Mouse (Mus musculus) left cerebral cortex, postnatal 14 days (tissue): ENCODE results near the gene Arl4c. TPM values are rescaled to one million over a fixed set of nuclear protein-coding genes. Genes with fewer than 3 reads are reported as not detected.

Experiments used
- DNase-seq, 2 experiments: peaks; one replicate each; pipeline ENCODE4 v3.0.0; 2021 to 2022; ENCODE audit warnings: low spot score in 2 of 2, mixed read lengths in 1 of 2
- intact Hi-C: fragments of 180-260 bp; cut with DNase I; formaldehyde crosslinking; loops from one replicate; pipeline ENCODE4 v1.15.1; 2025
- total RNA-seq, 2 experiments: library from RNA; stranded (reverse); gene quantifications; 2 replicates each; pipeline ENCODE4 v1.2.3; 2021

The Arl4c gene
- total RNA-seq, 2 experiments from 2014 or later: 40.0 to 43.9 TPM

DNA sequence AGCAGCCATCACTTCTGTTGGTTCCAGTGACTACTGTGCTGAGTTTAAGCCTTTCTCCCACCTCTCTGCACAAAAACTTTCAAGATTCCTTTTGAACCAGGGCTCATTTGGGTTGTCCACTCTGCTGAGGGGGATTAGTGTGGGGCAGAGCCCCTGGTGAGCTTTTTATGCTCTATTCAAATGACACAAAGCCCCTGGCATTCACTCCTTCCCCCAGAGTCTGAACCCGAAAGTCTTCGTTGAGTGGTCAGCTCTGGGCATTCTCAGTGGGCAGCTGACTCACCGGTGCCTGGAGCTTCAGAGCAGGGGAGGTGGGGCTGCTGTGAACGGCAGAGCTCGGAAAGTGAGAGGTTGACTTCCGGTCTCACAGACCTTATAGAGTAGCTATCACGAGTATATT lies 33.7 kb downstream of the Arl4c start:
- DNase-seq: no peak
- intact Hi-C loops: no loop called here

DNA sequence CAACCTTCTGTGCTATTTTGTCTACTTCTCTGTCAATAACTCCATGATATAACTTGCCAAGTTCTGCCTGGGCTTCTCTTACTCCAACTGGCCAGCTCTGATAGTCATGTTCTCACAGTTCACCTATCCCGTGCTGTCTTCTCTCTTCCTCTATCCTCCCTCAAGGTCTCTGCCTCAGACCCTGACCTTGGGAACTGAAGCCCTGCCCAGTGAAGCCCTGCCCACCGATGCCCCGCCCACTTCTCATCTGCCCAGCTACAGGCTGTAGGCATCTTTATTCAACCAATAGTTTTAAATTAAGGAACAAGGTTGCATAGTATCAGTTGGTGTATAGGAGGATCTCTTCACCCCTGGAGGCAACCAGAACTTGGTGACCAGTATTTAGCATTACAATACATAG lies 37.4 kb downstream of the Arl4c start:
- DNase-seq: no peak

DNA sequence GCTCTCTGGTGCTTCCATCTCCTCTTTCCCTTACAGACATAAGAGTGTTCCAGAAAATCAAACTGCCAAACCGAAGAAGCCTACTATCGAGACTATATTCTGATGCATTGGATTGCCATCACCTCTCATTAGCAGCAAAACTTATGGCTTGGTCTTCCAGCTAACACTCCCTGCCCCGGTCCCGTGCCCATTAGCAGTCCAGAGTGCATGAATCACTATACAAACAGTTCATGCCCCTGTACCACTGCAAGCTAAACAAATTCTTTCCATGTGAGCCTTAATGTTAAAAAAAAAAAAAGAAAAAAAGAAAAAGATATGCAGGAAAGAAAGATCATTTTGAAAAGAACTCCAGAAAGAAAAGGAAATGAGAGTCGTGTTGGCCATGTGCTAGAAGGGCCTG lies 39.3 kb downstream of the Arl4c start:
- DNase-seq: no peak
- intact Hi-C loops: no loop called here

More for the DNA sequence above, 37.4 kb downstream of the Arl4c start:
- intact Hi-C loops: no loop called here

DNA sequence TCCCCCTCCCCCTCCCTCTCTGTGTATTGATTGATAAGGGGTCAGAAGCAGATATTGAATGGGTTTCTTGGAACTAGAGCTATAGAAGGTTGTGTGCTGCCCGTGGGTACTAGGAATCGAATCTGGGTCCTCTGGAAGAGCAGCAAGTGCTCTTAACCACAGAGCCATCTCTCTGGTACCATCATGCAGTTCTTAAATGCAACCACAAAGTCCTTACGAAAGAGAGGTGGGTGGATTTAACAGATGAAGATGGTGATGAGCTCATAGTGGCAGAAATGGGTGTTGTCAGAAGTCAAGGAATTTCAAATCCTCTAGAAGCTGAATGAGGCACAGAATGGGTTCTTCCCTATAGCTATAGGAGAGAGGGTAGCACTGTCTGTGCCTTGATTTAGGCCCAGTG lies 40.8 kb downstream of the Arl4c start:
- DNase-seq: no peak
- intact Hi-C loops: no loop called here

DNA sequence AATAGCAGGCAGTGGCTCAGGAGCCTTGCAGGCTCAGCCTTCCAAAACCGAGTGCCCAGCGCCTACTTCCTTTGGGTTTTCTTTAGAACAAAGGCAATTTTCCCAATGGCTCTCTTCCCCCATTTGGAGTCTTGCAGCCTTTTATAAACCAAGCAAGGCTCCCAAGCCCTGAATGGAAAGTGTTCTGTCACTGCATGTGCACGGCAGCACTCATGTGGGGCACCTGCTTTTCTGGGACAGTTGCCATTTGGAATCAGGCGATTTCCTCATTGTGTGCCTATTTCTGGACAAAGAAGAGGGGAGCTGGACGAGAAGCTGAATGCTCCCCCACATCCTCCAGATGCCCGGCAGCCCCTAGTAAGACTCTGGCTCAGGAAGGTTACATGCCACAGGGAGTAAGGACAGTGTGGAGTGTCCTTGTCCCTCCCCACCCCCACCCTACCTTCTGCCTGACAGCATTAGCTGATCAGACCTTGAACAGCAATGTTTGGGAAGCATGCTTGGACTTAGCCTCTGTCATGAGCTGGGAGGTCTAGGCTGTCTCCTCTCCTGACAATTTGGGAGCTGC lies 43.6 kb downstream of the Arl4c start:
- intact Hi-C loops: no loop called here

DNA sequence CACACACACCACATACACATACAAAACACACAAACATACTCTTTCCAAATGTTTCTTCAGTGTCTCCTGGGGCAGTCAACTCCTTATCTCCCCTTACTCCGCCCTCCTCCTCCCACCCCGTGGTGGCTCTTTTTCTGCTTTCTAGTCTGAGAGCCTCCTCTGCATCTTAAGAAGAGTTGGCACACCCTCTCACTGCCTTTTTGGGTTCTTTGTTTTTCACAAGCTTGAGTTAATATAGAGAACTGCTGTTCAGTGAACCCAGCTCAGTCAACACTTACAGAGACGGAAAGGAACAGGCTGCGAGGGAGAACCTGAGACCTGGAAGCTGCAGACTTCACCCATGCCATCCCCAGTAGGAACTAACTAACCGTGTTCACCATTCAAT lies 45.9 kb downstream of the Arl4c start:
- peak; percentile 46 to 62 for DNase-seq
- intact Hi-C loops: no loop called here

More for the DNA sequence above, 43.6 kb downstream of the Arl4c start:
- DNase-seq: peak; percentile 68 to 84

DNA sequence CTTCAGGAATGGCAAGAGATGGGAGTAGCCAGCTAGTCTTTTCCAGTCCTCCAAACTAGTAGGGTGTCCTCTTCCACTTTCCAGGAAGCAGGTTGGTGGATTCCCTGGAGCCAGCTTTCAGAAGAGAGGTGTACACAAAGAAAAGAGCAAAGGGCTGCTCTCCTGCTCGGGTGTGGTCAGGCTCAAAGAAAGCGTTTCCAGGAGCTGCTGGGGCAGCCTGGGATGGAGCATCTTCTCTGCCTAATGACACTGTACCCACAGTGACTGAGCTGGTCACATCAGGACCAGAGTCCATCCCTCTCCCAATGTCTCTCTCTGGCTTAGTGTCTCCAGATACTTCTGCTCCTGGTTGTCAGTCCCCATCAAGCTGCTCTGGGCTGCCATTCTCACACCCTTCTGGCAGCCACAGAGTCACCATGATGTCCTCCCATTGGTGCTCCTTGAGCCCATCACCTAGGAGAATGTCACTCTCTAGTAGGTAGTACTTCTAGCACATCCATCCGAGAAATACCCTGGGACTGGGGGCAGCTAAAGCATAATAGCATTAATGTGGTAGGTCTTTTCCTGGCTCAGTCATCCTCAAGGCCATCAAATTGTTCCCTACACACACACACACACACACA lies 46.4 kb downstream of the Arl4c start:
- no peak for DNase-seq
- intact Hi-C loops: no loop called here

DNA sequence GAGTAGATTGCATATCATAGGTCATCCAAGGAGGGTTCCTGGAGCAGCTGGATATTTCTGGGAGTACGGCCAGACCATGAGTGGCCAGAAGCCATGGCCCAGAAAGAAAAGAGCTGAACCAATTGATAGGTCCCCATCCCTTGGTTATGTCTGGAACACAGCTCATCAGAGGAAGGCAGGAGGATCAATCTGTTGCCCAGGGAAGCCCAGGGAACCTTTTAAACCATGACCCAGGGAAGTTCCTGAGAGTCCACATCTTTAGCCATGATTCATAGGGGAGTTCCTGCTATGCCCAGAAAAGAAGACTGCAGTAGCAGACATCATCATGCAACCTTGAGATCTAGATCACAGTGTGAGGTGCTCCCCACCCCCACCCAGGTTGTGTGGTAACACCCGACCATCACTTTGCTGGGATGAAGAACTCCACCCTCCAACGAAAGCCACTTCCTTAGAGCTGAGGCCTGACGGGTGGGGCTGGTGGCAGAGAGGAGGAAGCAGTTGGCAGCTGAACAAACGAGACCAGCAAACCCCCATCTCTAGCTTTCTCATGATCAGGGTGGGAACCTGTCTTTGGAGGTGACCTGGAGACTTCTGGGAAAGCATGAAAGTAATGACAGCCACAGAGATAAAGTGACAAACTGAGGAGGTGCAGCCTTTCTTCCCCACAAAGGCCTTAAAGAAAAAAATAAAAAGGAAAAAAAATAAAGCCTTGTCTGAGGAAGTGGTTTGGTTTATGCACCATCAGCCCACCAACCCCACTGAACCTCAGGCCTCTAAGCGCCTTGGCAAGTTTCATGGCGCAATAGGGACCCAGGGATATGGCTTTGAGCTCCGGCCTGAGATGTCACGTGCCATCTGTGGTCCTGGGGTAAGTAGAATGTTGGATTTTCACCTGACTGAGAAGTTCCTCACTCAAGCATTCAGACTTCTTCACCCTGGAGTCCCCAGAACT lies 47.2 kb downstream of the Arl4c start:
- intact Hi-C loops: no loop called here

DNA sequence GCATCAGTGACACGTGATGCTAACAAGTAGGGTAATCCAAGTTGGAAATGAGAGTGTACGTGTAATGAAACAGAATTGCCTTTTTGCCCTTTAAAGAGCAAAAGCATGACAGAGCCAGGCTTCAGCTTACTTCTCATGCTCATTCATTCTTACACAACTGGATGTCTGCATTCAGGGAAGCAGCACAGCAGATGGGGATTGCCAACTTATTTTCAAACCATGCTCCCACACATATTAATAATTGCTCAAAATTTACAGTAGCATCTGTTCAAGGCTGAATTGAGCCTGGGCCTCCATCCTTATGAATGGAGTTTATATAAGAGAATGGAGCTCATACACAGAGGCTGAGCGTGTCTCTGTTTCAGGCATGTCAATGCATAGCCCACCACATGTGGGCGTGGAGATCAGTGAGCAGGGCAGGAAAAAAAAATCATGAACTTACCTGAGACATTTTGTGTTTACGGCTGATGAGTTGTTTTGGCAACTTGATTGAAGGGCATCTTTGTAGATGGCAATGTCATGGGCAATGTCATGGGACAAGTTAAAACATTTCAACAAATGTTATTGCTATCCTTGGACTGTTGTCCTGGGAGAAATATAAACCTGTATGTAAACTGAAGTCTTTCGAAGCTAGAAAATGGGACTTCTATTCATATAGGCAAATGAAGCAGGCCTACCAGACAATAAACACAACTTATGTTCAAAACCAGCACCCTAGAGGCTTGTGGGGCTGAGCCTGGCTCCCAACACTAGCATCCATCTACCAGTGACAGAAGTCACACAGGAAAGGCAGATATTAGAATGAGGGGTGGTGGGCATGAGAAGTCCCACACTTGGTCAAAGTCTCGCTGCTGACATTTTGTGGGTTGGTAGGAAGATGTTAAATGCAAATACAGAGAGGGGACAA lies 48.2 kb downstream of the Arl4c start:
- intact Hi-C loops: no loop called here

More for the DNA sequence above, 47.2 kb downstream of the Arl4c start:
- DNase-seq: no peak

DNA sequence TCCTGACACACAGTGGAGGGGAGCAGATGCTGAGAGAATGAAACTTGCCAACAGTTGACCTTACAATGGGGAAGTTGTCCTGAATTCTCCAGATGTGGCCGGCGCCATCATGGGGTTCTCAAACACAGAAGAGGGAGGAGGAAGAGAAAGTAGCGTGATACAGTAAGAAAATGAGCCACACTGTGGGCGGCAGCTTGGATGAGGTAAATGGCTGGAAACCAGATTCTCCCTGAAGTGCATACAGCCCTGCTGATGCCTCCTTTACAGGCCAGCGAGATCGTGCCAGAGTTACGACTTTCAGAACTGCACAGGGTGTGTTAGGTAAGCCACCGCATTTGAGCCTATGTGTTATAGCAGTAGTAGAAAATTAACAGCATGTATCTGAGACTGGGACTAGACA lies 49.3 kb downstream of the Arl4c start:
- no peak for DNase-seq
- intact Hi-C loops: no loop called here

More for the DNA sequence above, 48.2 kb downstream of the Arl4c start:
- peak in 1 of 2 experiments; percentile 21 for DNase-seq

DNA sequence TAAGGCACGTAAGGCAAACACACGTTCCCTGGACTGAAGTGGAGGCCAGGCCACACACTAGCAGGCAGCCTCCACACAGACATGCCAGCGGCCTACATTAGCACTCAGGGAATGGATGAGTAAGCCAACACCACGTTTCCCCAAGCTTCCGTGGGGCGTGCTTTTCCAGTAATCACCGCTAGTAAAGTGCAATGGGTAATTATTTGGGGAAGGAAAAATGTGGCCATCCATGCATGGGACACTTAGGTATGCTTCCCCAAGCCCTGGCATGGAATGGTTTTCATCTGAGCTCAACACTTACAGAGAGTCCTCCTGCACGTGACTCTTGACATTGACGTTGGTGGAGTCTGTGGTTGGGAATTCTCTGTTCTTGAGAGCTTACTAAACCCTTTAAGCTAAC lies 50.4 kb downstream of the Arl4c start:
- intact Hi-C loops: no loop called here
- no peak for DNase-seq

DNA sequence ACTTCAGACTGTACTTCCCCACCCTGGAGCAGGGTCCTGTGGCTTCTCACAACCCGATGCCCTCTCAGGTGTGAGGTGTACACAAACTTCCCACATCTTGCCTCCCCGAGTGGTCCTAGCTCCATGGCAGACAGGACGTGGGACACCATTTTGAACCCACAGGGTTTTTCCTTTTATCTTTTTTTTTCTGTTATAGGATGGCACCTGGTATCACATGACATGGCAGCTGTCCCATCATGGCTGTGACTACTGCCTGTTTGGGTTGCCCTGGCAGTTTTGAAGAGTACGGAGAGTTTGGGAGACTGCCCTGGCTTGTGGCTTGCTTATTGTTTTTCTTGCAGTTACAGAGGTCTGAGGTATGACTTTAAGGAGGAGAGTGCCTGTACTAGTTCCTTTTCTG lies 53.3 kb downstream of the Arl4c start:
- intact Hi-C loops: no loop called here
- DNase-seq: no peak

DNA sequence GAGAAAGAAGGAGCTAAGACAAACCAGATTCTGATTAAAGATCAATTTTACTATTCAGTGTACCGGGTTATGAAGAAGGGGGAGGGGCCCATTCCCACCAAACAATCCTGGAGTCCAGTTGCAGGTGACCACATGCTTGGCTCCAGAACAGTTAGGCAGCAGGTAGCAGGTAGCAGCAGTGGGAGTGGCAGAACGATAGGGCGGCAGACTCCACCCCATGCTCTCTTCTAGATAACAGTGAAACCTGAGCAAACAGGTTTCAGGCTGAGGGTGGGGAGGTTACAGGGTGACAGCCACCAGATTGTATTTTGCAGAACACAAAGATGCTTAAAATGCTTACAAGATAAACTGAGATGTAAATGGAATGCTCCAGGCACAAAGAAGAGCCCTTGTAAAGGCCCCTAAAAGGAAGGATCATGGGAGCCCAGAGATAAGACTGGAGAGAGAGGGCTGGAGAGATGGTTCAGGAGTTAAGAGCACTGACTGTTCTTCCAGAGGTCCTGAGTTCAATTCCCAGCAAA lies 56.4 kb downstream of the Arl4c start:
- intact Hi-C loops: no loop called here

DNA sequence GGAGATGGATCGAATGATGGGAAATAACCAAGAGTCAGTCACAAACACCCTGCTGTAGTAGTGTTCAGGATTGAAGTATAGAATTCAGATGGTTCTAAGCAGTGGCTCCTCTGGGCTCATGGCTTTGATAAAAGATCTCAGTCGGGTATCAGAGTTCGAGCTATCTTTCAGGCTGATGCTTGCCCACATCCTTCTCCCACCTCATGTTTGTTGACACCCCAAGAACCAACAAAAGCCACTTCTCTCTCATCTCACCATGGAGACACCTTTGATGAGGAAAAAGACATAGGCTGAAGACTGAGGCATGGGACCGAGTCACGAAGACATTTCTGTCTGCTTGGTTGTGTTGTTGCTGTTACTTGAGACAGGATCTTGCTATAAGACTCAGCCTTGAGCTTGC lies 57.6 kb downstream of the Arl4c start:
- no peak for DNase-seq
- intact Hi-C loops: no loop called here

More for the DNA sequence above, 56.4 kb downstream of the Arl4c start:
- no peak for DNase-seq

DNA sequence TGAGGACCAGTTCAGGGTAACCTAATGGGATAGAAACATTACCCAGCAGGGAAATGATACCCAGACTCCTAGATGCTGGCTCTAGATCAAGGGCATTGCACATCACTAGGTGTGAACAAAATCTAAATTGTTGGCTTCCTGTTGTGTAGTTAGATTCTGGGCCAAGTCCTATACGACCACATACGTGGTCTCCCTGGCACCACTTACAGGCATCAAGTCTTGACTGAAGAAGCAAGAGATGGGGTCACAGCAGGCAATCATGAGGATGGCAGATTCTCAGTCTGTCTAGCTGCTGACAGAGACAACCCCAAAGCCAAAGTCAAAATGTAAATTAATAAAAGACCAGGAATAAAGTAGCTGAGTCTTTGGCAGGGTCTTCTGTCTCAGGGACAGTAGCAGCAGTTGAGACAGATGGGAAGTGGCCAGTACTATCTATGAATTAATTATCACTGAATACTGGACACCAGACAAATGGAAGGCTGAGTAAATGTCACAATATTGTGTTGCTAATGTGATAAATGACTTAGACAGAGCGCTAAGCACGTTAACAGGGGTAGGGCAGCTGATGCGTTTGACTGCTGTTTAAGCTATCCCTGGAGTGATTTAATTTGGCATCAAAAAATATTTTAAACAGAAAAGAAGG lies 58.7 kb downstream of the Arl4c start:
- intact Hi-C loops: no loop called here
- no peak for DNase-seq

DNA sequence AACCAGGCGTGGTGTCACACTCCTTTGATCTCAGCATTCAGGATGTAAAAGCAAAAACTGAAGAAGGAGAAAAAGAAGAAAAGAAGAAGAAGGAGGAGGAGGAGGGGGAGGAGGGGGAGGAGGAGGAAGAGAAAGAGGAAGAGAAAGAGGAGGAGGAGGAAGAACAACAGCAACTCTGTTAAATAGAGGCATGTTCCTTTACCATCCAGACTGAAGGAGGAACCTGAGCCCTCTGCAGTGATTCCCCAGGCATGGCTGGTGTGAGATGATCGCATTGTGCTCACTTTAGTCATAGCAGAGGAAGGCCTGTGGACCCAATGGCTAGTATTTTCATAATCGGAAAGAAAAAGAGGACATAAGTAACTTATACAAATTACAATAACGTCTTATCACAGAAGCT lies 59.3 kb downstream of the Arl4c start:
- no peak for DNase-seq
- intact Hi-C loops: no loop called here

DNA sequence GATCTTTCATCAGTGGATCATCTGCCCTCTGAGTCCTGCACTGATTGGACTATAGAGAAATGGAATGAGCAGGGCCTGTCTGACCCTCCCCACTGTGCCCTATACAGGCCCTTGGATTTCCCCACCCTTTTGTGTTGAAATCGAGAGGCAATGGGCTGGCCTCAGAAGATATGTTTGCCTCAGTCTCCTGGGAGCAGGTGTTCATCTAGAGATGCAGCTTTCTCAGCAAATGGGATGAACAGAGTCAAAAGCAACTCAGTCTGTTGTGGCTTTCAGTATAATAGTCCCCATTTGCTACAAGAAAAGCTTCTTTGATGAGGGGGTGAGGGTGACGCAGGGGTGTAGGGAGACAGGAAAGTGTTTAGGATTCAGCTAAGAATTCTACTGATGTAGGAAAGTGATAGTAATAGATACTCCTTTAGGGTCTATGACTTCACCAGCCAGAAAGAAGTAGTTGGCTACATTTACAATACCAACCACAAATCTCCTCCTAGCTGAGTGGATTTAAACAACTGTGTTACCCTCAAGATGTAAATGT lies 60.3 kb downstream of the Arl4c start:
- DNase-seq: no peak
- intact Hi-C loops: no loop called here

DNA sequence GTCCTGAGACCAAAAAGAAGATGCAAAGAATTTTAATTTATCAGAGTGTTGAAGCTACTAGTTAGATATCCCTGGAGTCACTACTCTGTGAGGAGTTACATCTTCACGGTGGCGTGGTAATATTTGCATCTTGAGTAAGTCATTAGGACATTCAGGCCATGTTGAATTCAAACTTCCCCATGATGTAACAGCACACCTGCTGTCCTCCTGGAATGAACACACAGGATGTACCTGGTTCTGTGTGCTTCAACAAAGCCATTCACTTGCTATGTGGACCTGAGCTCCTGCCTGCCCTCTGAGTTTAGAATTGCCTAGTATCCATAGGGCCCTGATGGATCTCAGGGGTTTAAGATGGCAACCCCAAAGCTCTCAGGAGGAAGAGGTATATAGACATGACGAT lies 60.8 kb downstream of the Arl4c start:
- intact Hi-C loops: no loop called here

More for the DNA sequence above, 60.8 kb downstream of the Arl4c start:
- DNase-seq: no peak
